Mouse (Mus musculus): ENCODE data around the gene Glra2. TPM values are rescaled to one million over a fixed set of nuclear protein-coding genes. Genes with fewer than 3 reads are reported as not detected.

Gene Glra2
- polyA plus RNA-seq (2015; fragmentation: Nextera tagmentation; extraction: Ambion mirVana) = not detected in 2 replicates

DNA sequence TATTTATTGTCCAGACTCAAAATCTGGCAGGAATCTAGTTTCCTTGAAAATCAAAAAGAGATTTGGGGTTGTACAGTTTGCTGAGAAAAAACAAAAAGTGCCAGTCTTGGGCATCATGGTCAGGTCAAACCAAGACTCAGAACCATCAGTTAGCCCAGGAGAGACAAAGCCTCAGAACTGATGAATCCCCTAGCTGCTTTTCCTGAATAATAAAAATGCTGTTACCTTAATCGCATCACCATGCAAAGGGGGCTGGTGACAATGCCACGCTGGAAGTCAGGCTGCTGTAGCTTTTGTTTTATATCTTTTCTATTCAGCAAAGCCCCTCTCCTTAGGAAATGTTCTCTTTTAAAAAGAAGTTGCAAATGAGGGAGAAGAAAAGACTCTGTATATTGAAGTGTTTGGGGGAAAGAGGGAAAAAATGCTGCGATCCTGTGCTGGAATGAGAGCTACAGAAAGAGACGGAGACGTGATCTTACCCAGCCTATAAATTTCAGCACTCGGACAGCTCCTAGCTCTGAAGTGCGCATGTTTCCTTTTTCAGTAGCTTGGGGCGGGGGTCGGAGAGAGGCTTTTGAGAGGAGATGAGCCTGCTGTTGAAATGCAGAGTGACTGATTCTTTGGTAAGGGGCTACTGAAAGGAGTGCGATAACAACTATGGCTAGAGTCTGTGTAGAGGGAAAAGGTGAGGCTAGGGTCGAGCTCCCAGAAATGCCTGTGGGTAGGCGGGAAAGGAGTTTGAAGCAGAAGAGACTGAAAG lies at the start of gene Glra2:
Gene Glra2, minus strand, starts transcription at position 455 of the 760 bp plus-strand sequence.

All from urinary bladder, postnatal 0 days (tissue).